Mouse (Mus musculus) lung, adult 2 months (tissue): ENCODE data around the gene Ccnb1.

Experiments
- CTCF ChIP-seq: fragments of 200-500 bp; IDR thresholded peaks from 2 replicates; pipeline ENCODE4 v1.5.1; 2011; ENCODE audit warnings: mild to moderate bottlenecking, low read length, control low read depth; ENCODE audit not compliant: insufficient read depth
- POLR2A ChIP-seq: fragments of 200-500 bp; IDR thresholded peaks from 2 replicates; pipeline ENCODE4 v1.6.1; 2011; ENCODE audit warnings: low read depth, mild to moderate bottlenecking, control low read depth, low read length, borderline replicate concordance; ENCODE audit errors: extremely low read depth

GRCm38 (mm10) chr13:100834777-100835176 lies 48.4 kb upstream of the Ccnb1 start:
- TF ChIP-seq POLR2A (no peak), CTCF (no peak)
